Mouse (Mus musculus) brain, embryonic 18.5 days (tissue): Measurements from ENCODE around the gene Polg.

Experiments used
- DNase-seq: peaks from one replicate; pipeline ENCODE4 v3.0.0-alpha.2; 2012; ENCODE audit warnings: low read depth, low spot score

Gene Polg

DNA sequence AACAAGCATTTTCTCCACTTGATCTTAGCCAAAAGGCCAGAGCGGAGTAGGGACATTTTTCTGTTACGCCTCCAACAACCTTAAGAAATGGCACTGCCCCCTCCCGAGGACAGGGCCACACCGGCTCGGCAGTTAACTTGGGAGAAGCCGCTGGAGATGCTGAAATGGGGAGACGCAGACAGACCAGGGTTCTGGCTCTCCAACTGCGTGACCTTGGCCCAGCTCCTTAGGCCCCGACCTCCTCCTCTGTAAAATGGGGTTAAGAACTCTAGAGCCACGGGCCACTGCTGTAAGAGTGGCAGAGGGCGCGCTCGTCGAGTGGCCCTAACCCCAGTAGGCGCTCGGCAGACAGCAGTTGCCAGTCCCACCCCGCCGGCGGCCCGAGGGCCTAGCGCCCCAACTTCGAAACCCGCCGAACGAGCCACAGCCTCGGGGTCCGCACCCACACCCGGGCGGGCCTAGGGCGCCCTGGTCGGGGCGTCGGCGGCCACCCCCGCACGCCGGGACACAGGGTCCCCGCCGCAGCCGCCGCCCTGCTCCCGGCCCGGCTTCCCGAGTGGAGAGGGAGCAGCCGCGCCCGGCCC, 609 bp downstream of the Polg start:
- DNase-seq: no peak

DNA sequence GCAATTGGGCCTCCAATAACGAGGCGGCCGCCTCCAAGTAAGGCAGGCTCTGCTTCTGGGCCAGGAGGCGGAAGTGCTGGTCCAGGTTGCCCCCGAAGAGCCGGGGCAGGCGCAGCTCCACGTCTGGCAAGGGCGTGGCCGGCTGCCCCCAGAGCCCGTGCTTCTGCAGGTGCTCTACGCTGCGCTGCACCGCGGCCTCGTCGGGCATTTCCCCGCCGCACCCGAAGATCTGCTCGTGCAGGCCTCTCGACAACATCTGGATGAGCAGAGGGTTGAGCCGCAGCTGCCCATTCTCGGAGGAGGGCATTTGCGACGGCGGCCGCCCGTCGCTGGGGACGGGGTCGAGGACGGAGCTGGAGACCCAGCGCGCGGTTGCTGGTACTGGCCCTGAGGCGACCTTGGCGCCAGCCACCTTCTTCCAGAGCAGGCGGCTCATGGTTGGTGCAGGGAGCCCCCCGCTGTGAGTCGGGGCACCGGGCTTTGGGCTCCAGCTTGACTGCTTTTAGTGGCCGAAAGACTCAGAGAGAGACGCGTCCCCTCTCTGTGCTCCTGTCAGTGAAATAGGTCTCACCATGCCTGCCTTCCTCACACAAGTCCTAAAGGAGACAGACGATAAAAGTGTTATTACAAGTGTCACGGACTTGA, 1.3 kb downstream of the Polg start:
- DNase-seq: no peak

DNA sequence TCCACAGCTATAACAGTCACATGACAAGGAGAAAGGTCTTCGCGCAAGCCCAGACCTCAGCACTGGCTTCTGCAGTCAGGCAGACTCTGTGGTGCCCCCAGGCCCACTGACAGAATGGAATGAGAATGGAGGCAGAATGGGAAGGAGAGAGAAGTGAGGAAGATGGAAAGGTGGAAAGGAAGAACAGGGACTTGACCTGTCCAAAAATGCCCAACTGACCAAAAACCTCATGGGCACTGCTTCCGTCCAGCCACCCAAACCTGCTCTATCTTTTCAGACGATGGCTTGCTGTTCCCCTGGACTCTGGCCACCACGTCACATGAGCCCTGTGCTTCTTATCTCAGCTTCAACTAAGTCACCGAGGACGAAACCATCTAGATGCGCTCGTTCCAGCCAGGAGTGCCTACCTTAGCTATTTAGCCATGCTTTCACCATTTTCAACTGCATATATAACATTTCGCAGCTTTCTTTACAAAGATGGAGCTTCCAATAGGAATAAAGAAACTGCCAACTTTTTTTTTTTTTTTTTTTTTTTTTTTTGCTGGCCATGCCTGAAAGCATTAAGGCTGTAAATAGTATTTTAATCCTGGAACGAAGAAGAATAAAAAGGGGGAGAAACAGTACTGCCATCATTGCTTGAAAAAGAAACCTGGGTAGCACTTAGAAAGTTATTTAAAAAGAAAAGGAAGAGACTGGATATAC, 2.6 kb downstream of the Polg start:
- no peak for DNase-seq

DNA sequence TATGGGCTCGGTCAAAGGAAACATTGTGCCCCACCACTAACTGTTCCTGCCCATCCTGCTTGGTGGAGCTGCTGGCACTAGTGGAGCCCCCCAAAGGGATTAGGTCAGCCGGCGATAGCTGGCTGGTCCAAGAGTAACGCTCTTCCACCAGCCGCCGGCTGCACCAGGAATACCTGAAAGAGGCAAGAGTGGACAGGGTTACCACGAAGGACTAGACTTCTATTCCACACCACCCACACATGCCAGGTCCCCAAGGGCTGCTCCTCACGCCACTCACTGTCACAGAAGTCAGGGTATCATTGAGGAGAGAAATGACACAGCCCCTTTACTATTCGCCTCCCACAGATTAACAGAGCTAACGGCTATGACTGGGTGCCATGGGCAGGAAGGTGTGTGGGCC, 4.4 kb downstream of the Polg start:
- DNase-seq: no peak

DNA sequence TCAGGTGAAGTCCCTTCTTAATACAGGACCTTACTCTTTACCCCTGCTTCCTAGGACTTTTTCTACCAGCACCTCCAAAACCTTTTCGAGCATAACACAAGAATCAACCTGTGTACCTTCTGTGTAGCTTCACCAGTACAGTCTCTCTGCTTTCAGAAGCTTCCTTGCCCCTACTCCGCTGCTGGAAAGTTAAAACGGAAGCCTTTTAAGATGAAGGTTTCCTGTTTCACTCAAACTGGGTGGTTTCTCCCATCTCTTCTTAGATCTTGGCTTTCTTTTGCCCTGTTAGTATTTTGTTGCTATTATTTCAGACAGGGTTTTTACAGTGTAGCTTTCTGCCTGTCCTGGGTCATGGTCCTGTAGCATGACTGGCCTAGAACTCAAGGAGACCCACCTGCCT, 18.7 kb downstream of the Polg start:
- no peak for DNase-seq

DNA sequence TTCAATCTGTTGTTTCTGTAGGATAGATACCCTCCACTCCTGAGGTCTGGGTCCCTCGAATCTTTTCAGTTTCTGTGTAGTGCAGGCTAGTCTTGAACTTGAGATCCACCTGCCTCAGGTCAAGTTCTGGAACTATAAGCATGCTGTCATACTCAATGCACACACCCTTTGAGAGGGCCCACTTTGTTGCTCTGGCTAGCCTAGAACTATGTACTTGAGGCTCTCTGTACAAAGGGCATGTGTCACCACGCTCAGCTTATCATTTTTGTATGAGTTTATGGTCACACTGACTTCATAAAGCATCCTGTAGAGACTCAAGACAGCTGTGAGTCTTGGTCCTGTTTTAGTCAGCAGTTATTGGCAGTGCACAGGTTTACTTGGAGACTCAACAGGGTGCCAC, 19.1 kb downstream of the Polg start:
- no peak for DNase-seq

DNA sequence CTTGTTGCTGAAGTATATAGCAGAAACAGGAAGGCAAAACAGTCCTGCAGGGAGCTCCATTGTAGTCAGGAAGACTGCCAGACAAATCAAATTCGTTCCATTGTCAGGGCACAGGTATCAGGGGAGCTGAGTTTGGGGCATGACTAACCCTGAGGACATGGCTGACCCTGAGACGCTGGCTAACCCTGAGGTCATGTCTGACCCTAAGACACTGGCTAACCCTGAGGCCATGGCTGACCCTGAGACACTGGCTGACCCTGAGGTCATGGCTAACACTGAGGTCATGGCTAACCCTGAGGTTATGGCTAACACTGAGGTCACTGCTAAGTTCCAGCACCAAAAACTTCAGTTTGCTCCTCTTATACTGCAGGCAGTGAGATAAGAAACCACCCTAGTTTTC, 26.1 kb downstream of the Polg start:
- no peak for DNase-seq

DNA sequence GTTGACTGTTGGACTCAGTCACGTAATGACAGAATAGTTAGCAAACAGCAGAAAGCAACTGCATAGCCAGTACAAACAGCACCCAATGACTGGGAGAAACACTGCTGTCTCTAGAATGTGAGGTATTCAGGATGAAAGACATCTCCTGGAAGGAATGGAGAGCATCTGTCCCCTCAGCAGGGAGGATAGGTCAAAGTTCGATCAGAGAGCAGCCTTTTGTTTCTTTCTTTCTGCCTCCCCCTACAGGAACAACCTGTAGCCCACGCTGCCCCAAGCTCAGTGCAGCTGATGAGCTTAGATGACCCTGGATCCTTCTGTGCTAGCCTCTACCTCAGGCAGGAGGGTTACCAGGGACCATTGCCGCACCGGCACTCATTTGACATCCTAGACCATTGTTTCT, 37.9 kb downstream of the Polg start:
- no peak for DNase-seq

DNA sequence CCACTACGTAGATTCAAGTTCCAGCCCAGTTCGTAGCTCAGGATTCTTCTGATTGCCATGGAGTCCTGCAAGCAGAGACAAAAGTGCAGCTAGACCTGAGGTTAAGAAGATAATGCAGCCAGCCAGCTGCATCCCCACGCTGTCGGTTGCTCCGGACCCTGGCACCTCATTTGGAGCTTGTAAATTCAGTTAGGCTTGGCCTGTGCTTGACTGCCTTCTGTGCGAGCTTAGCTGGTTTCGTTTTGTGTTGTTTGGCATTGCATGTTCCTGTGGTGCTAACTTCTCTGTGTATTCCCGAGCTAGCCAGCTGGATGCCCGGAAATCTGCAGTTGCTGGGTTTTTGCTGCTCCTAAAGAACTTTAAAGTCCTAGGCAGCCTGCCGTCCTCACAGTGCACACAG, 40.4 kb downstream of the Polg start:
- DNase-seq: no peak

DNA sequence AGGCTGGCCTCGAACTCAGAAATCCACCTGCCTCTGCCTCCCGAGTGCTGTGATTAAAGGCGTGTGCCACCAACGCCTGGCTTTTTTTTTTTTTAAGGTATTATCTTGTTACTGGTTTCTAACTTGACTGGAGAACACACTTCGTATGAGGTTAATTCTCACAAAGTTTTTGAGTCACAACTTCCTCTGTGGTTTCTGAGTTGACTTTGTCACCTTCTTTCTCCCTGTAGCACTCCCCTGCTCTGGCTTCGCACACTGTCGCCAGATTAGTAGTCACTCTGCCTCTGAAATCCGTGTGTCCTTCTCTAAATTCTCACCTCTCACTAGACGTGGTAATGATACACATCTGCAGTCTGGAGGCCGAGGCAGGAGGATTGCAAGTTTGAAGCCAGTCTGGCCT, 43.3 kb downstream of the Polg start:
- DNase-seq: no peak

DNA sequence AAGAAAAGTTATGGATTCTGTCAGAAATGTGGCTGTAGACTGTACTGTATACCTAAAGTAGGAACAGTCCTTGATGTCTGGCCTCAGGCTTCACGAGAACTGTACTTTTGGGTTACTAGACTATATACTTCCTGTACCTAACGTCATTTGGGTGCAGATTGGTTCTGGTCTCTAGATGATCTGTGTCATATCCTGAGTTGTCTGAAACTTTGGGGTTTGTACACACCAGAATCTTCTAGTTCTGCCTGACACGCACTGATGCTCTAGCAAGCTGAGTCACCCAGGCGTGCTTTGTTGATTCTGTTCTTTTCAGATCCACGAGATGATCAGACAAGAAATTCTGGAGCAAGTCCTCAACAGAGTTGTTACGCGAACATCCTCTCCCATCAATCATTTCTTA, 46.2 kb downstream of the Polg start:
- DNase-seq: no peak

DNA sequence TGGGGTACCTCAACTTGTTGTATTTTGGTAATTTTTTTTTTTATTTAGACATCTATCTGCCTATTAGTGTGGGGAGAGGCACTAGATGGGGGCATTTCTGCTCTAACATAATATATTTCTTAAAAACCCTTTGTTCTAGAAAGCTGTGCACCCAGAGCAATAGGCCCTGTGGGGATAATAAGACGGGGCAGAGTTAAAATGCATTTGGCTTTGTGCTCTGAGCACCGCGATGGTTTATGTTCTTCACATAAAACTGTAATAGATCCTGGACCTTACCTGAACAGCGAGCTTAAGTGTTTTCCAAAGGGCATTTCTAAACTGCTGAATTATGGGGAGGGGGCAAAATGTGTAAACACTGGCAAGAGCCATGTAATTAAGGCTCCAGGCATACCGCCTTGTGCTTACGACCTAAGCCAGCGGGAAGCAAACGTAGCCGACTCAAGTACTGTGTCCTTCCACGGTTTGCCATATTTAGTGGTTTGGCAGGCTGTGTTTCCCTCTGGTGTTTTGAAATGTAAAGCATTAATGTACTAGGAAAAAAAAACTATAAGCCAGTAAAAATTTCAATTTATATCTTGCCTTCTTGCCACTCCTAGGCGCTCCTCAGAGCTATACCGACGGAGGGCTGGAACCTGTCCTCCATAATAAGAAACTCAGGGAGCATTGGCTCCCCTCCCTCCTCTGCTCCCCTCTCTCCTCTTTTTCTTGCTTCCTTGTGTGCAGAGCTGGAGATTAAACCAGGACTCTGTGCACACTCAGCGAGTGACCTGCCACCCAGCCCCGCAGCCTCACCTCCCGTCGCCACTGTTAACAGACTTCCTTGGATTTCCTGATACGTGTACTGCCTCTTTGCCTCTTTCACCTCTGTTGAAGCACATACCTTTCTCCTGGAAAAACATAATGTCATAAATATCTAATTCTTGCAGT, 51.5 kb downstream of the Polg start:
- no peak for DNase-seq

DNA sequence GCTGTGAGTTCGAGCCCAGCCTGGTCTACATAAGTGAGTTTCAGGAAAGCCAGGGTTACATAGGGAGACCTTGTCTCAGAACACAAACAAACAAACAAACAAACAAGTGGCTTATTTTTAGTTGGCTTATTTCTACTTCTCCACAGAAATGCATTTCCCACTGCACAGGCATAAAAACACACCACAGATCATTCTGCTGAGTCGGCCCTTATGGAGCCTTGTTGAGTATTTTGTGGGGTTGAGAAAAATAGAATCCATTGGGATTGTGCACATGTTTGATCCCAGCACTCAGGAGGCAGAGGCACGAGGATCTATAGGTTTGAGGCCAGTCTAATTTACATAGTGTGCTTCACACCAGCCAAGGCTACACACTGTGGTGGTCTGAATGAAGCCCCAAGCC, 65.9 kb downstream of the Polg start:
- DNase-seq: no peak

DNA sequence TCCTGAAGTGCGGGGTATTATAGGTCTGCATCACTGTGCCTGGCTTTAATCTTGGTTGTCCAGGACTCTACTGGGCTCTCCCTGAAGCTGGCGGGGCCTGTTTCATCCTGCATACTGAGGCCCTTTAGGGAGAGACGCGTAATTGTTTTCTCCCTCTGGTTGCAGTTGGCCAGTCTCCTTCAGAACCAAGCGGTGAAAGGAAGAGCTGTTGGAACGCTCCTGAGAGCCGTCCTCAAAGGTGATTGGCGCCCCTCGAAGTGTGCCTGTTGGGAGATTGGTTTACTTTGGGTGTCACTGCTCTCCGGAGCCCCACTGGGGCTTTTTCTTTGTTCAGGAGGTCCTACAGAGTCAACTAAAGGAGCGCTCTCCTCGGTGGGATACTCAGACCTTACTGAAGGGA, 67.2 kb downstream of the Polg start:
- DNase-seq: no peak

DNA sequence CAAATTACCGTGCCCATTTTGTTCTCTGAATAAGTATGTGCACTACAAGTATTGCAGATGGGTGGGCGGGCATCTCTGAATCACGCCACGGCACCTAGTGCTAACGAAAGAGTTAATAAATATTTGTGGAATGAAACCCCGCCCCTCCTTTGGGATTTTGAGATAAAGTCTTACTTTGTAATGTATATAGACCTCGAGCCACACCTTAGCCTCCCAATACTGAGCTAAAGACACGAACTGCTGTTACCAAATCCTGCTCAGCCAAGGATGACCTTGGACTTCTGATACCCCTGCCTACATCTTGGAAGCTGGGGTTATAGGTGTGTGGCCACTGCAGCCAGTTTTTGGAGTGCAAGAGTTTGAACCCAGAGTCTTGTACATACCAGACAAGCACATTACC, 67.7 kb downstream of the Polg start:
- DNase-seq: no peak

DNA sequence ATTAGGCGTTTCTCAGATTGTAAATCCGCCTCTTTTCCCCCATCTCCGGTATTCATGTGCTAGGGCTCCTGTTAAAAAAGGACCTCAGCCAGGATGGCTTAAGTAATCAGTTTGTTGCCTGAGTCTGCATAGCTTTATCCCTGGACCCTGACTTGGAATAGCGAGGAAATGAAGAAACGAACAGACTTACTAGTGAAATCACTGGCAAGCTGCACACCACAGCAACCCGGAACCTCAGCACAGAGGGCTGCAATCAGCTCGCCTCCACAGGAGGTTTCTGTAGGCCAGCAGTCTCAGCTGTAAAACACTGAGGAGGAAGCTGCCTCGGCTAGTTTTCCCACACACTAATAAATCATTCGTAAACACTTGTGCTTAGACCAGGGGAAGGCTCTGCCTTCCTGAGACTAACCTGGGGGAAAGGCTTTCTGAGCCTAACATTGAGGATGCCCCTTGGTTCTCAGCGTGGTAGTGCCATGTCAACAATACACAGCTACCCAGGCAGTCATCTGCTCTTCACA, 68.7 kb downstream of the Polg start:
- DNase-seq: no peak
